Mouse (Mus musculus) spleen, adult 2 months (tissue): ENCODE measurements around the gene Slc34a1. TPM values are rescaled to one million over a fixed set of nuclear protein-coding genes. Genes with fewer than 3 reads are reported as not detected.

Experiments used
- DNase-seq, 2 experiments: peaks; one replicate each; pipeline versions ENCODE4 v3.0.0 to v3.0.0-alpha.2; 2012 to 2021; ENCODE audit warnings: low spot score in 2 of 2, low read depth in 1 of 2
- H3K27ac ChIP-seq: fragments of 200-500 bp; 2 replicates; pipeline ENCODE4 v1.5.1; 2012; ENCODE audit warnings: low read length, inconsistent platforms; ENCODE audit not compliant: insufficient read depth
- H3K27me3 ChIP-seq: fragments of 200-500 bp; 2 replicates; pipeline ENCODE4 v1.6.1; 2012; ENCODE audit warnings: mild to moderate bottlenecking, moderate library complexity, low read length, inconsistent platforms; ENCODE audit not compliant: control insufficient read depth, insufficient read depth
- H3K36me3 ChIP-seq: fragments of 200-500 bp; 2 replicates; pipeline ENCODE4 v1.6.1; 2012; ENCODE audit warnings: mild to moderate bottlenecking, low read length, inconsistent platforms; ENCODE audit not compliant: control insufficient read depth, insufficient read depth
- H3K4me1 ChIP-seq: fragments of 200-500 bp; 2 replicates; pipeline ENCODE4 v1.6.1; 2011; ENCODE audit warnings: inconsistent platforms; ENCODE audit not compliant: control insufficient read depth, insufficient read depth, insufficient read length
- H3K4me3 ChIP-seq: fragments of 200-500 bp; 2 replicates; pipeline ENCODE4 v1.5.1; 2011; ENCODE audit warnings: mild to moderate bottlenecking, inconsistent platforms; ENCODE audit not compliant: insufficient read depth, insufficient read length; ENCODE audit errors: extremely low read depth
- CTCF ChIP-seq: fragments of 200-500 bp; IDR thresholded peaks from 2 replicates; pipeline ENCODE4 v1.5.1; 2011; ENCODE audit warnings: mild to moderate bottlenecking, inconsistent platforms; ENCODE audit not compliant: insufficient read depth, insufficient read length, insufficient replicate concordance; ENCODE audit errors: extremely low read depth
- POLR2A ChIP-seq: fragments of 200-500 bp; IDR thresholded peaks from 2 replicates; pipeline ENCODE4 v1.6.1; 2011; ENCODE audit warnings: low read depth, low read length, inconsistent platforms
- WGBS: fragments of 180-500 bp; shearing (Covaris S2); methylation state at CpG from one replicate; pipeline ENCODE4 v1.1.7; 2018; 5-methylcytosine and 5-hydroxymethylcytosine counted together
- polyA plus RNA-seq: library from polyadenylated mRNA; depleted of rRNA; stranded (reverse); fragments of >200 nt; gene quantifications from 2 replicates; pipeline ENCODE4 v1.2.3, GENCODE M21; 2012

The Slc34a1 gene
- polyA plus RNA-seq, 1 experiment = 2.2 TPM

DNA sequence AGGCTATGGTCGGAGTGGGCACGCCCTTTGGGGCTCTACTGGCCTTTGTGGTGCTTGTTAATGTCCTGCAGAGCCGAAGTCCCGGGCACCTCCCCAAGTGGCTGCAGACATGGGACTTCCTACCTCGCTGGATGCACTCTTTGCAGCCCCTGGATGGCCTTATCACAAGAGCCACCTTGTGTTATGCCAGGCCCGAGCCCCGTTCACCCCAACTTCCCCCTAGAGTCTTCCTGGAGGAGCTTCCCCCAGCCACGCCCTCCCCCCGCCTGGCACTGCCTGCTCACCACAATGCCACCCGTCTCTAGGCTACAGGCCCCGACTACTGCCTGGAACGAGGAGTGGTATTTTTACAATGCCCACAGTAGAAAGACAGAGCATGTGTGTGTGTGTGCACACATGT lies 15.3 kb downstream of the Slc34a1 start:
- Histone ChIP-seq H3K4me1 (peaks cover 7% of the 10 kb centered on the region; the same call in 1 of the 2 replicates), H3K27me3 (no peaks in the 10 kb centered on the region), H3K27ac (no peak overlapping the region), H3K4me3 (no peak overlapping the region), H3K36me3 (no peaks in the 10 kb centered on the region)
- WGBS = 26% methylated on average over 12 of the region's 12 CpGs
- TF ChIP-seq POLR2A = no peak
- TF ChIP-seq CTCF = no peak
- no peak for DNase-seq

DNA sequence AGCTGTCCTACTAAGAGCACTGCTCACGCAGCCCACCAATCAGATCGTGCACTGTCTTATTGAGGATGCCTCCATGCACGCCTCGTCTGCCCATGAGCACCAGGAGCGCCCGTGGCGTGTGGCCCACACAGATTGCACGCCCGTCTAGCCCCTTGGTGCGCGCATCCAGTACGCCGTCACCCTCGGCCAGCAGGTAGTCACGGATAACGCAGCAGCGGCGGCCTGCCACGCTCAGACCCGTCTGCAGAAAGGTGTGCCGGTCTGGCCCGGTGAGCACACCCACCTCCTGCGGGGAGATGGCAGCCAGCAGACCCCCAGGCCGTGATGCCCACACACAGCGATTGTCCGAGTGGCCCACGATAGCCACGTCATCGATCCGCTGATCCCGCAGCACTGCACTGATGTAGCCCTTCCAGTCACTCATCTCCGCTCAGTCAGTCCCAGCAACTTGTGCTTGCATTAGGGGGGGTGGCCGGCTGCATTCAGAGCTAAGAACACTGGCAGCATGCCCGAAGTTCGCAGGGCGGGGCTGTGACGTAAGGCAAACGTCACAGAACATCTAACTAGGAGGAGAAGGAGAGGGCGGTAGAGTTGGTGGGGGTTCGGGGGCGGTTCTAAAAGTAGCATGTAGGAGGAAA lies 16.9 kb downstream of the Slc34a1 start, which contains the start of gene Pfn3:
Gene Pfn3, minus strand, starts transcription at position 490 of the 638 bp plus-strand sequence.
- DNase-seq = no peak
- Histone ChIP-seq H3K27me3 (no peaks in the 10 kb centered on the region), H3K4me3 (no peak within 1 kb of the TSS), H3K27ac (no peak within 1 kb of the TSS), H3K4me1 (peaks cover 9% of the 10 kb centered on the region), H3K36me3 (no peaks in the 10 kb centered on the region)
- 48% methylated on average over 41 of the region's 41 CpGs for WGBS
- TF ChIP-seq CTCF (no peak), POLR2A (no peak)

GRCm38 (mm10) chr13:55418004-55418403 lies 20.0 kb downstream of the Slc34a1 start:
- H3K27me3 ChIP-seq = peaks cover 7% of the 10 kb centered on the region; the same call in 1 of the 2 replicates
- peaks cover 21% of the 10 kb centered on the region for H3K4me1 ChIP-seq
- H3K4me3 ChIP-seq = no peak overlapping the region
- peak; percentile 71 to 92 for DNase-seq
- no peaks in the 10 kb centered on the region for H3K36me3 ChIP-seq
- H3K27ac ChIP-seq = no peak overlapping the region
- WGBS = 3% methylated on average over 12 of the region's 12 CpGs
- no peak for TF ChIP-seq POLR2A
- peak; percentile 92 for TF ChIP-seq CTCF

GRCm38 (mm10) chr13:55419142-55419541 lies 21.2 kb downstream of the Slc34a1 start:
- H3K4me1 ChIP-seq = peaks cover 21% of the 10 kb centered on the region
- 66% methylated on average over 5 of the region's 5 CpGs for WGBS
- no peaks in the 10 kb centered on the region for H3K36me3 ChIP-seq
- DNase-seq = no peak
- no peak for TF ChIP-seq POLR2A
- TF ChIP-seq CTCF = no peak
- no peak overlapping the region for H3K27ac ChIP-seq
- peaks cover 7% of the 10 kb centered on the region; the same call in 1 of the 2 replicates for H3K27me3 ChIP-seq
- no peak overlapping the region for H3K4me3 ChIP-seq

GRCm38 (mm10) chr13:55420018-55420932 lies 22.3 kb downstream of the Slc34a1 start:
- Histone ChIP-seq H3K27me3 (peaks cover 7% of the 10 kb centered on the region; the same call in 1 of the 2 replicates), H3K27ac (no peak overlapping the region), H3K4me1 (peaks cover 21% of the 10 kb centered on the region), H3K36me3 (no peaks in the 10 kb centered on the region), H3K4me3 (no peak overlapping the region)
- TF ChIP-seq CTCF (0 out of 2 replicates have a peak, but pooled peaks have one; percentile 2), POLR2A (no peak)
- DNase-seq = no peak
- 25% methylated on average over 51 of the region's 51 CpGs for WGBS

- Histone ChIP-seq H3K36me3 (no peaks in the 10 kb centered on the region), H3K4me3 (peak overlapping the region; percentile 20; the same call in 1 of the 2 replicates), H3K27ac (no peak overlapping the region), H3K4me1 (peaks cover 21% of the 10 kb centered on the region), H3K27me3 (peaks cover 7% of the 10 kb centered on the region; the same call in 1 of the 2 replicates)
- TF ChIP-seq CTCF (peak; percentile 92; the same call in 1 of the 2 replicates), POLR2A (no peak)
- 10% methylated on average over 35 of the region's 35 CpGs for WGBS
- DNase-seq = peak; percentile 53 to 78
Observed at GRCm38 (mm10) chr13:55420933-55421800, 23.2 kb downstream of the Slc34a1 start.
